ENCODE assay signal across 2 mouse cellular contexts in genomic region chr12:109467417-109467816, GRCm38 (mm10). TPM values are rescaled to one million over a fixed set of nuclear protein-coding genes. Genes with fewer than 3 reads are reported as not detected.
"Had no signal": no experiment of that assay in that cellular context is flagged by ENCODE, and none has a peak within 500 bp of the region (broad histone marks: within the 10 kb centered on the region; RNA-seq: fewer than 3 reads in every experiment).

No protein-coding gene starts in this region.

RNA-seq across cellular contexts. Expression of gene Dlk1, which starts 14.8 kb away (rescaled TPM):
- total RNA-seq: hematopoietic stem cell, adult 5-6 weeks had no signal
- polyA plus RNA-seq: inflammation-experienced regulatory T-cells, adult 6 months had no signal
